Mouse (Mus musculus): ENCODE data around the gene Slc13a4.

Slc13a4 gene

DNA sequence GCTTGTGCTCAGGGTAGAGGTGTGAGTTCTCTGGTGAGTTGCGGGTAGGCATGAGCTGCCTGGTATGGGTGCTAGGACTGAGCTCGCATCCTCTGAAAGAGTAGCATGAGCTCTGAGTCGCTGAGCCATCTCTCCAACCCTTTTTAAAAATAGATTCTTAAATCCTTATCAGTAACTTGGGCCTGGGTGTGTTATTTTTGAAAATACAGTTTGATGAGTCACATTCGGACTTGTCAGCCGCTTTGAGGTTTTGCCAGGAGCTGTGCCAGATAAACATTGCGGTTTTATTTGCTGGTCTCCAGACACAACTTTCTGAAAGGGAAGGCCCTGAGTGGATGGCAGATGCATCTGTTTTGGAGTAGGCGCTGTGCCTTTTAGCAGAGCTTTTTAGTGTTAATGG is 51.2 kb downstream of the Slc13a4 start:
- DNase-seq (ENCODE audit: low spot score), result peak; percentile 89

GRCm38 (mm10) chr6:35255017-35255416 is 52.9 kb downstream of the Slc13a4 start:
- DNase-seq (ENCODE audit: low spot score), result no peak

- DNase-seq (ENCODE audit: low spot score), result no peak
Observed at GRCm38 (mm10) chr6:35254136-35254904, 53.6 kb downstream of the Slc13a4 start.

- DNase-seq (ENCODE audit: low spot score), result no peak
Observed at GRCm38 (mm10) chr6:35253474-35253873, 54.5 kb downstream of the Slc13a4 start.

GRCm38 (mm10) chr6:35252477-35253346 is 55.2 kb downstream of the Slc13a4 start:
- DNase-seq (ENCODE audit: low spot score), result peak; percentile 78

- DNase-seq (ENCODE audit: low spot score), result no peak
Observed at GRCm38 (mm10) chr6:35251807-35252476, 56.0 kb downstream of the Slc13a4 start.

GRCm38 (mm10) chr6:35245086-35245485 is 62.8 kb downstream of the Slc13a4 start:
- DNase-seq (ENCODE audit: low spot score), result no peak

GRCm38 (mm10) chr6:35243989-35244388 is 63.9 kb downstream of the Slc13a4 start:
- no peak for DNase-seq (ENCODE audit: low spot score)

DNA sequence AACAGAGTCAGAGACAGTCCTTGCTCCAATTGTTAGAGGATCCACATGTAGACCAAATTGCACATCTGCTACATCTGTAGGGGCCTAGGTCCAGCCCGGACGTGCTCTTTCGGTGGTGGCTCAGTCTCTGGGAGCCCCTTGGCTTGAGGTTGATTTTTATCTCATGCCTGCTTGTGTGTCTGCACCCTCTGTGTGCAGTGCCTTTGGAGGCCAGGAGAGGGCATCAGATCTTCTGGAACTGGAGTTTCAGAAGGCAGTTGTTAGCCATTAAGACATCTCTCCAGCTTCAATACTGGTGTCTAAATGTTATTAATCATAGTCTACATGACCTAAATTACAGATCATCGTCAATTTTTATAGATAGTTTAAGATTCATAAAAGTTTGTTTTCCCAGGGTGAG is 64.7 kb downstream of the Slc13a4 start:
- DNase-seq (ENCODE audit: low spot score), result no peak

DNA sequence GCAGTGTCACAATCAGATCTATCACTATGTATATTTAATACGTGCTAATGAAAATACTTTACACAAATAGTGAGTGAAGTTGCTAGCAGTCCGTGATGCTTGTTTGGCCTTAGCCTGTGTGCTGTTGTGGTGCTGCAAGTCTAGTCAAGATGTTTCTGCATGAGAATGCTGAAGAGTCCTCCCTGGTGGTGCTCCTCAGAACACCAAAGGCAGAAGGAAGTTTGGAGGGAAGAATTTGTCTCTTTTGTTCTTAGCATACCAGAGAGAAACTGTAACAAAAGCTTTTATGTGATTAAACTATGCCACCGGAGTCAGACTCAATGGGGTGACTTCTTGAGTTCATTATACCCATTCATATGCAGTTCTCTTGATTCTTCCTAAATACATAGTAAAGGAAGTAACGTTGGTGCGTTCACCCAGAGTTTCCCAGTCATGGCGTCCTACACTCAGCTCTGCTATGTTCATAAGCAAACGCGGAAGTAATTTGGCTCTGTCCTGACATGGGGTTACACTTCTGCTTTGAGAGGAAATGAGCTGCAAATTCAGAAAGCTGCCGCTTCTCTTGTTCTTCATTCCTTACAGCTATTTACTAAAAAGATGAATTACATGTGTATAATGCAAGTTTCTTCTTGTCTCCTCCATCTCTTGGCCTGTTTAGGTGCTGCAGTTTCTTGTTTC is 71.7 kb downstream of the Slc13a4 start:
- DNase-seq (ENCODE audit: low spot score), result no peak

DNA sequence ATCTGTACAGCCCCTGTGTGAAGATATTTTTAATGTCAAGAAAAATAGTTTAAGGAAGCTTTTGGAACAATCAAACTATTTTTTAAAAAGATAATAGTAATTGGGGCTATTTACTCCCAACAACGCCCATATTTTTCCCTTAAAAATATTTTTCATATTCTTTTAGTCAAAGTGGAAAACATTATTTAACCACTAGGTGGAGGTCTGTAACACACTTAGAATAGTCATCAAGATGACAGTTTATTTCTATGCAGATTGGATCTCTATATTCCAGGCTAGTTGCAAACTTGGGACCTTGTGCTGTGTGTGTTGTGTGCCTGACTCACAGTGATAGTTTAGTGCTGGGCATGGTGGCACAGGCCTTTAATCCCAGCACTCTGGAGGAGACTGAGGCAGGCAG is 78.5 kb downstream of the Slc13a4 start:
- no peak for DNase-seq (ENCODE audit: low spot score)

DNA sequence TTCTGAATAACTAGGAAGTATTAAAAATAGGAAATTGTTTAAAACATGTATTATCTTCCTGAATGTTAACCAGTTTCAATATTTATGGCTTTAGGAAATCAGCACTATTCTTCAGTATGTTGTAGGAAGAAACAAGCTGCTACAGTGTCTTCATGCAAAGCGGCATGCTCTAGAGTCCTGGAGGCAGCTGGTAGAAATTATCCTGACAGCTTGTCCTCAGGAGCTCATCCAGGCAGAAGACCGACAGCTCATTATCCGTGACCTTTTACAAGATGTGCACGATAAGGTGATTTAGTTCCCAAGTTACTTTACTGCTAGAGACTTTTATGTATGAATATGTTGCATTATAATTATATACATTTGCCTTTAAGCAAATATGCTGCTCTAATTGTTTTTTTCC is 82.2 kb downstream of the Slc13a4 start:
- no peak for DNase-seq (ENCODE audit: low spot score)
